Mouse (Mus musculus): Measurements from ENCODE around the gene Cp. TPM values are rescaled to one million over a fixed set of nuclear protein-coding genes. Genes with fewer than 3 reads are reported as not detected.
A peak's percentile ranks its signal among the peaks of the same experiment; 100 is the strongest.
"Not testable (repeated sequence)": the region's sequence is repeated elsewhere in the genome, so short reads cannot be mapped to it uniquely, and the experiment has no call there.

The Cp gene
- 6.4 and 7.2 TPM in 2 replicates for polyA plus RNA-seq (2016; fragmentation: Nextera tagmentation; extraction: Ambion mirVana)

GRCm38 (mm10) chr3:19956885-19957284, at the start of gene Cp:
Gene Cp (plus strand): TSS chr3:19957054.
- Histone ChIP-seq H3K36me3 (no peaks in the 10 kb centered on the region), H3K27me3 (ENCODE audit: low read depth, poor library complexity, severe bottlenecking) (no peaks in the 10 kb centered on the region), H3K4me3 (no peak within 1 kb of the TSS), H3K4me1 (peaks cover 37% of the 10 kb centered on the region), H3K9me3 (replicated peaks) (no peaks in the 10 kb centered on the region), H3K27ac (replicated peaks) (no peak within 1 kb of the TSS; the same call in 1 of the 2 replicates)
- 43% methylated on average over 5 of the region's 5 CpGs for WGBS
- DNase-seq (ENCODE audit: low spot score) = peak; percentile 16

GRCm38 (mm10) chr3:19948552-19948951, 8.3 kb upstream of the Cp start:
- Histone ChIP-seq H3K36me3 (no peaks in the 10 kb centered on the region), H3K4me1 (peaks cover 4% of the 10 kb centered on the region; the same call in 1 of the 2 replicates), H3K4me3 (no peak overlapping the region), H3K27ac (replicated peaks) (no peak overlapping the region), H3K27me3 (ENCODE audit: low read depth, poor library complexity, severe bottlenecking) (no peaks in the 10 kb centered on the region), H3K9me3 (replicated peaks) (no peaks in the 10 kb centered on the region)
- no peak for DNase-seq (ENCODE audit: low spot score)

- WGBS = 95% methylated on average over 1 of the region's 1 CpGs
- not testable (repeated sequence) for H3K27me3 ChIP-seq (ENCODE audit: low read depth, poor library complexity, severe bottlenecking); H3K9me3 ChIP-seq (replicated peaks); DNase-seq (ENCODE audit: low spot score); H3K27ac ChIP-seq (replicated peaks); H3K36me3 ChIP-seq; H3K4me3 ChIP-seq
- H3K4me1 ChIP-seq = peaks cover 12% of the 10 kb centered on the region
Observed at GRCm38 (mm10) chr3:19949401-19949800, 7.5 kb upstream of the Cp start.

GRCm38 (mm10) chr3:19953425-19953824, 3.4 kb upstream of the Cp start:
- peaks cover 26% of the 10 kb centered on the region for H3K4me1 ChIP-seq
- DNase-seq (ENCODE audit: low spot score) = no peak
- no peak overlapping the region for H3K27ac ChIP-seq (replicated peaks)
- WGBS = 31% methylated on average over 1 of the region's 1 CpGs
- H3K9me3 ChIP-seq (replicated peaks) = no peaks in the 10 kb centered on the region
- no peaks in the 10 kb centered on the region for H3K27me3 ChIP-seq (ENCODE audit: low read depth, poor library complexity, severe bottlenecking)
- H3K36me3 ChIP-seq = no peaks in the 10 kb centered on the region
- no peak overlapping the region for H3K4me3 ChIP-seq

- Histone ChIP-seq H3K4me3 (no peak overlapping the region), H3K27me3 (ENCODE audit: low read depth, poor library complexity, severe bottlenecking) (no peaks in the 10 kb centered on the region), H3K4me1 (peaks cover 26% of the 10 kb centered on the region), H3K9me3 (replicated peaks) (no peaks in the 10 kb centered on the region), H3K27ac (replicated peaks) (no peak overlapping the region), H3K36me3 (no peaks in the 10 kb centered on the region)
- DNase-seq (ENCODE audit: low spot score) = peak; percentile 26
- WGBS = 26% methylated on average over 3 of the region's 3 CpGs
Observed at GRCm38 (mm10) chr3:19953865-19954264, 3.0 kb upstream of the Cp start.

GRCm38 (mm10) chr3:19958031-19958430, 1.2 kb downstream of the Cp start:
- Histone ChIP-seq H3K27ac (replicated peaks) (no peak overlapping the region), H3K4me1 (peaks cover 37% of the 10 kb centered on the region), H3K27me3 (ENCODE audit: low read depth, poor library complexity, severe bottlenecking) (no peaks in the 10 kb centered on the region), H3K4me3 (no peak overlapping the region), H3K36me3 (no peaks in the 10 kb centered on the region), H3K9me3 (replicated peaks) (no peaks in the 10 kb centered on the region)
- DNase-seq (ENCODE audit: low spot score) = no peak

GRCm38 (mm10) chr3:19958983-19959382, 2.1 kb downstream of the Cp start:
- WGBS = 75% methylated on average over 1 of the region's 1 CpGs
- H3K4me3 ChIP-seq = no peak overlapping the region
- no peaks in the 10 kb centered on the region for H3K27me3 ChIP-seq (ENCODE audit: low read depth, poor library complexity, severe bottlenecking)
- H3K9me3 ChIP-seq (replicated peaks) = no peaks in the 10 kb centered on the region
- no peaks in the 10 kb centered on the region for H3K36me3 ChIP-seq
- H3K27ac ChIP-seq (replicated peaks) = no peak overlapping the region
- DNase-seq (ENCODE audit: low spot score) = no peak
- H3K4me1 ChIP-seq = peaks cover 29% of the 10 kb centered on the region

- WGBS = 74% methylated on average over 3 of the region's 3 CpGs
- Histone ChIP-seq H3K27me3 (ENCODE audit: low read depth, poor library complexity, severe bottlenecking) (no peaks in the 10 kb centered on the region), H3K4me1 (peaks cover 16% of the 10 kb centered on the region), H3K9me3 (replicated peaks) (no peaks in the 10 kb centered on the region), H3K36me3 (no peaks in the 10 kb centered on the region), H3K4me3 (no peak overlapping the region), H3K27ac (replicated peaks) (no peak overlapping the region)
- DNase-seq (ENCODE audit: low spot score) = no peak
Observed at GRCm38 (mm10) chr3:19960570-19961114, 3.8 kb downstream of the Cp start.

GRCm38 (mm10) chr3:19961341-19961740, 4.5 kb downstream of the Cp start:
- no peak for DNase-seq (ENCODE audit: low spot score)
- Histone ChIP-seq H3K36me3 (no peaks in the 10 kb centered on the region), H3K4me3 (no peak overlapping the region), H3K9me3 (replicated peaks) (no peaks in the 10 kb centered on the region), H3K4me1 (peaks cover 16% of the 10 kb centered on the region), H3K27ac (replicated peaks) (no peak overlapping the region), H3K27me3 (ENCODE audit: low read depth, poor library complexity, severe bottlenecking) (no peaks in the 10 kb centered on the region)
- 94% methylated on average over 2 of the region's 2 CpGs for WGBS

- H3K27ac ChIP-seq (replicated peaks) = no peak overlapping the region
- H3K4me1 ChIP-seq = peaks cover 10% of the 10 kb centered on the region
- no peaks in the 10 kb centered on the region for H3K36me3 ChIP-seq
- H3K27me3 ChIP-seq (ENCODE audit: low read depth, poor library complexity, severe bottlenecking) = no peaks in the 10 kb centered on the region
- no peak overlapping the region for H3K4me3 ChIP-seq
- no peak for DNase-seq (ENCODE audit: low spot score)
- no peaks in the 10 kb centered on the region for H3K9me3 ChIP-seq (replicated peaks)
- WGBS = 90% methylated on average over 3 of the region's 3 CpGs
Observed at GRCm38 (mm10) chr3:19962769-19963513, 6.1 kb downstream of the Cp start.

GRCm38 (mm10) chr3:19964625-19965188, 7.9 kb downstream of the Cp start:
- peaks cover 9% of the 10 kb centered on the region for H3K4me1 ChIP-seq
- no peaks in the 10 kb centered on the region for H3K27me3 ChIP-seq (ENCODE audit: low read depth, poor library complexity, severe bottlenecking)
- H3K9me3 ChIP-seq (replicated peaks) = no peaks in the 10 kb centered on the region
- H3K36me3 ChIP-seq = no peaks in the 10 kb centered on the region
- no peak overlapping the region for H3K27ac ChIP-seq (replicated peaks)
- DNase-seq (ENCODE audit: low spot score) = no peak
- no peak overlapping the region for H3K4me3 ChIP-seq
- WGBS = 77% methylated on average over 2 of the region's 2 CpGs

- no peaks in the 10 kb centered on the region for H3K9me3 ChIP-seq (replicated peaks)
- H3K27ac ChIP-seq (replicated peaks) = no peak overlapping the region
- no peaks in the 10 kb centered on the region for H3K36me3 ChIP-seq
- H3K4me1 ChIP-seq = peaks cover 3% of the 10 kb centered on the region
- 89% methylated on average over 5 of the region's 5 CpGs for WGBS
- H3K27me3 ChIP-seq (ENCODE audit: low read depth, poor library complexity, severe bottlenecking) = no peaks in the 10 kb centered on the region
- no peak for DNase-seq (ENCODE audit: low spot score)
- H3K4me3 ChIP-seq = no peak overlapping the region
Observed at GRCm38 (mm10) chr3:19965239-19965638, 8.4 kb downstream of the Cp start.

GRCm38 (mm10) chr3:19966072-19966471, 9.2 kb downstream of the Cp start:
- DNase-seq (ENCODE audit: low spot score) = no peak
- Histone ChIP-seq H3K27ac (replicated peaks) (no peak overlapping the region), H3K4me3 (no peak overlapping the region), H3K4me1 (no peaks in the 10 kb centered on the region), H3K36me3 (no peaks in the 10 kb centered on the region), H3K27me3 (ENCODE audit: low read depth, poor library complexity, severe bottlenecking) (no peaks in the 10 kb centered on the region), H3K9me3 (replicated peaks) (no peaks in the 10 kb centered on the region)
- 83% methylated on average over 4 of the region's 4 CpGs for WGBS

Measured in midbrain, embryonic 10.5 days (tissue).